Mouse (Mus musculus) testis, adult 2 months (tissue): ENCODE results near the gene Tmem164.

Source experiments
- CTCF ChIP-seq: fragments of 200-500 bp; IDR thresholded peaks from 2 replicates; pipeline ENCODE4 v1.5.1; 2012; ENCODE audit warnings: low read depth, mild to moderate bottlenecking, inconsistent platforms, low read length, moderate library complexity; ENCODE audit not compliant: control insufficient read depth, insufficient read depth, insufficient replicate concordance
- POLR2A ChIP-seq: fragments of 200-500 bp; IDR thresholded peaks from 2 replicates; pipeline ENCODE4 v1.6.1; 2012; ENCODE audit warnings: low read depth, mild to moderate bottlenecking, inconsistent platforms, low read length, moderate library complexity; ENCODE audit not compliant: control insufficient read depth

GRCm38 (mm10) chrX:142829267-142829666, 148.1 kb downstream of the Tmem164 start:
- TF ChIP-seq CTCF (no peak), POLR2A (no peak)
